Mouse (Mus musculus): ENCODE data around the gene Prdm11.

GRCm38 (mm10) chr2:92947981-92948698 is 97.8 kb downstream of the Prdm11 start:
- TF ChIP-seq CTCF (IDR thresholded peaks at IDR 0.05; ENCODE audit: low read depth, low read length) (no peak), GATA2 (IDR thresholded peaks at IDR 0.05; ENCODE audit: borderline replicate concordance, low read depth, low read length) (no peak)

Measured in G1E (cell line).